Mouse (Mus musculus) stomach, embryonic 14.5 days (tissue): ENCODE measurements around the gene Foxj3. TPM values are rescaled to one million over a fixed set of nuclear protein-coding genes. Genes with fewer than 3 reads are reported as not detected.
A peak's percentile ranks its signal among the peaks of the same experiment; 100 is the strongest.
"Not testable (repeated sequence)": the region's sequence is repeated elsewhere in the genome, so short reads cannot be mapped to it uniquely, and the experiment has no call there.

ENCODE experiments used
- ATAC-seq: fragments of 200-750 bp; cut with Nextera tagmentation; 2 replicates; pipeline ENCODE4 v1.8.0; 2017; ENCODE audit warnings: low read depth, moderate TSS enrichment; ENCODE audit not compliant: insufficient number of reproducible peaks, insufficient read depth, low FRiP score
- H3K27ac ChIP-seq: fragments of 300-500 bp; sonication (generic); 2 replicates; pipeline ENCODE4 v1.5.1; 2014; ENCODE audit warnings: mild to moderate bottlenecking, low read length, moderate library complexity, mixed read lengths
- H3K27me3 ChIP-seq: fragments of 300-500 bp; sonication (generic); 2 replicates; pipeline ENCODE4 v1.6.1; 2014; ENCODE audit warnings: low read length, control low read depth, mixed read lengths; ENCODE audit not compliant: control insufficient read depth, insufficient read depth
- H3K36me3 ChIP-seq: fragments of 300-500 bp; sonication (generic); 2 replicates; pipeline ENCODE4 v1.6.1; 2014; ENCODE audit warnings: mild to moderate bottlenecking, control low read depth, low read length, moderate library complexity, mixed read lengths; ENCODE audit not compliant: control insufficient read depth, insufficient read depth
- H3K4me1 ChIP-seq: fragments of 300-500 bp; sonication (generic); 2 replicates; pipeline ENCODE4 v1.6.1; 2014; ENCODE audit warnings: low read length, control low read depth, mixed read lengths; ENCODE audit not compliant: control insufficient read depth, insufficient read depth
- H3K4me2 ChIP-seq: fragments of 300-500 bp; sonication (generic); replicated peaks from 2 replicates; pipeline ENCODE4 v1.6.1; 2014; ENCODE audit warnings: low read depth, low read length, control low read depth
- H3K4me3 ChIP-seq: fragments of 300-500 bp; sonication (generic); 2 replicates; pipeline ENCODE4 v1.5.1; 2014; ENCODE audit warnings: low read depth, low read length, control low read depth
- H3K9ac ChIP-seq: fragments of 300-500 bp; sonication (generic); replicated peaks from 2 replicates; pipeline ENCODE4 v1.6.1; 2014; ENCODE audit warnings: low read depth, mild to moderate bottlenecking, control low read depth, low read length, moderate library complexity, mixed read lengths
- H3K9me3 ChIP-seq: fragments of 300-500 bp; sonication (generic); 2 replicates; pipeline ENCODE4 v1.6.1; 2016; ENCODE audit warnings: low read depth, low read length, control low read depth; ENCODE audit not compliant: control insufficient read depth
- WGBS: fragments of 180-500 bp; shearing (Covaris S2); extraction: QIAGEN DNeasy Blood & Tissue Kit; methylation state at CpG from one replicate; pipeline ENCODE4 v1.1.7; 2014; 5-methylcytosine and 5-hydroxymethylcytosine counted together
- polyA plus RNA-seq: library from polyadenylated mRNA; unstranded; fragments of >200 nt; fragmentation: Nextera tagmentation; extraction: Ambion mirVana; gene quantifications from 2 replicates; pipeline ENCODE4 v1.2.1, GENCODE M21; 2014

The Foxj3 gene
- polyA plus RNA-seq: 26.3 and 26.8 TPM in 2 replicates

GRCm38 (mm10) chr4:119536615-119537014 is at the start of gene Foxj3:
TSS of gene Foxj3 (plus strand) at chr4:119537004.
- H3K4me3 ChIP-seq, H3K36me3 ChIP-seq, H3K4me2 ChIP-seq, H3K9ac ChIP-seq, H3K27me3 ChIP-seq, H3K9me3 ChIP-seq, ATAC-seq, H3K27ac ChIP-seq: not testable (repeated sequence)
- peaks cover 15% of the 10 kb centered on the region; the same call in 1 of the 2 replicates for H3K4me1 ChIP-seq
- WGBS: 90% methylated on average over 4 of the region's 4 CpGs

GRCm38 (mm10) chr4:119489666-119490065 is 47.1 kb upstream of the Foxj3 start:
- Histone ChIP-seq H3K9ac (no peak overlapping the region), H3K27me3 (0 out of 2 replicates have a peak, but pooled peaks cover 5% of the 10 kb centered on the region), H3K4me1 (no peaks in the 10 kb centered on the region), H3K27ac (no peak overlapping the region), H3K4me3 (no peak overlapping the region), H3K9me3 (peaks cover 3% of the 10 kb centered on the region; the same call in 1 of the 2 replicates), H3K36me3 (no peaks in the 10 kb centered on the region), H3K4me2 (no peak overlapping the region)
- 89% methylated on average over 10 of the region's 10 CpGs for WGBS
- no peak for ATAC-seq

GRCm38 (mm10) chr4:119490806-119491205 is 46.0 kb upstream of the Foxj3 start:
- Histone ChIP-seq H3K4me2 (no peak overlapping the region), H3K9me3 (peaks cover 3% of the 10 kb centered on the region; the same call in 1 of the 2 replicates), H3K27ac (no peak overlapping the region), H3K27me3 (0 out of 2 replicates have a peak, but pooled peaks cover 5% of the 10 kb centered on the region), H3K9ac (no peak overlapping the region), H3K4me1 (no peaks in the 10 kb centered on the region), H3K4me3 (no peak overlapping the region), H3K36me3 (no peaks in the 10 kb centered on the region)
- no peak for ATAC-seq
- WGBS: 70% methylated on average over 3 of the region's 3 CpGs

- 0 out of 2 replicates have a peak, but pooled peaks cover 5% of the 10 kb centered on the region for H3K27me3 ChIP-seq
- peak within 1 kb of the TSS; percentile 52 for H3K4me3 ChIP-seq
- H3K36me3 ChIP-seq: no peaks in the 10 kb centered on the region
- H3K4me1 ChIP-seq: no peaks in the 10 kb centered on the region
- H3K27ac ChIP-seq: no peak within 1 kb of the TSS
- H3K9ac ChIP-seq: peak within 1 kb of the TSS; percentile 18; the same call in 1 of the 2 replicates
- H3K9me3 ChIP-seq: peaks cover 3% of the 10 kb centered on the region; the same call in 1 of the 2 replicates
- H3K4me2 ChIP-seq: peak within 1 kb of the TSS; percentile 83
- ATAC-seq: peak; percentile 81
- WGBS: under 1% methylated on average over 69 of the region's 77 CpGs
These were observed 44.4 kb upstream of the Foxj3 start, which contains the start of gene Rimkla for GRCm38 (mm10) chr4:119492291-119492932. TSS of gene Rimkla (minus strand) at chr4:119492628.

GRCm38 (mm10) chr4:119492933-119493327 is 43.9 kb upstream of the Foxj3 start:
- Histone ChIP-seq H3K4me2 (peak overlapping the region; percentile 83), H3K9me3 (peaks cover 3% of the 10 kb centered on the region; the same call in 1 of the 2 replicates), H3K9ac (0 out of 2 replicates have a peak overlapping the region, but pooled peaks have one; percentile 18), H3K27ac (no peak overlapping the region), H3K4me1 (no peaks in the 10 kb centered on the region), H3K4me3 (peak overlapping the region; percentile 52), H3K27me3 (0 out of 2 replicates have a peak, but pooled peaks cover 5% of the 10 kb centered on the region), H3K36me3 (no peaks in the 10 kb centered on the region)
- ATAC-seq: no peak
- WGBS: 36% methylated on average over 10 of the region's 10 CpGs

GRCm38 (mm10) chr4:119498319-119498848 is 38.4 kb upstream of the Foxj3 start:
- Histone ChIP-seq H3K27me3 (no peaks in the 10 kb centered on the region), H3K27ac (no peak overlapping the region), H3K9me3 (no peaks in the 10 kb centered on the region), H3K4me1 (no peaks in the 10 kb centered on the region), H3K36me3 (no peaks in the 10 kb centered on the region), H3K4me2 (no peak overlapping the region), H3K9ac (no peak overlapping the region), H3K4me3 (no peak overlapping the region)
- 65% methylated on average over 5 of the region's 5 CpGs for WGBS
- no peak for ATAC-seq

- no peaks in the 10 kb centered on the region for H3K27me3 ChIP-seq
- H3K4me2 ChIP-seq: no peak overlapping the region
- no peak for ATAC-seq
- no peak overlapping the region for H3K27ac ChIP-seq
- no peaks in the 10 kb centered on the region for H3K4me1 ChIP-seq
- no peak overlapping the region for H3K9ac ChIP-seq
- H3K36me3 ChIP-seq: no peaks in the 10 kb centered on the region
- no peaks in the 10 kb centered on the region for H3K9me3 ChIP-seq
- no peak overlapping the region for H3K4me3 ChIP-seq
- 76% methylated on average over 2 of the region's 2 CpGs for WGBS
These were observed 25.2 kb upstream of the Foxj3 start for GRCm38 (mm10) chr4:119511591-119511990.

- no peaks in the 10 kb centered on the region for H3K27me3 ChIP-seq
- no peak for ATAC-seq
- no peak overlapping the region for H3K27ac ChIP-seq
- H3K4me2 ChIP-seq: no peak overlapping the region
- 51% methylated on average over 3 of the region's 3 CpGs for WGBS
- no peak overlapping the region for H3K9ac ChIP-seq
- no peaks in the 10 kb centered on the region for H3K9me3 ChIP-seq
- no peaks in the 10 kb centered on the region for H3K36me3 ChIP-seq
- H3K4me3 ChIP-seq: no peak overlapping the region
- no peaks in the 10 kb centered on the region for H3K4me1 ChIP-seq
These were observed 24.1 kb upstream of the Foxj3 start for GRCm38 (mm10) chr4:119512731-119513141.
